Mouse (Mus musculus) embryonic facial prominence, embryonic 15.5 days (tissue): ENCODE measurements at regions not wholly inside any gene's neighbourhood (a gene's known extent, or its start where the extent isn't known, plus 50 kb on each side); places are given as distances from the start of the nearest gene placed in this dataset.

Experiments used
- ATAC-seq: fragments of 200-750 bp; cut with Nextera tagmentation; 2 replicates; pipeline ENCODE4 v1.8.0; 2017; ENCODE audit warnings: low read depth, moderate TSS enrichment; ENCODE audit not compliant: insufficient number of reproducible peaks, low FRiP score, low TSS enrichment
- H3K27ac ChIP-seq: fragments of 300-500 bp; sonication (generic); replicated peaks from 2 replicates; pipeline ENCODE4 v1.5.1; 2015; ENCODE audit warnings: mild to moderate bottlenecking, inconsistent platforms
- H3K27me3 ChIP-seq: fragments of 300-500 bp; sonication (generic); 2 replicates; pipeline ENCODE4 v1.6.1; 2015; ENCODE audit warnings: inconsistent platforms
- H3K36me3 ChIP-seq: fragments of 300-500 bp; sonication (generic); 2 replicates; pipeline ENCODE4 v1.6.1; 2015; ENCODE audit warnings: mild to moderate bottlenecking, inconsistent platforms
- H3K4me1 ChIP-seq: fragments of 300-500 bp; sonication (generic); 2 replicates; pipeline ENCODE4 v1.6.1; 2015; ENCODE audit warnings: inconsistent platforms
- H3K4me2 ChIP-seq: fragments of 300-500 bp; sonication (generic); replicated peaks from 2 replicates; pipeline ENCODE4 v1.6.1; 2015; ENCODE audit warnings: mild to moderate bottlenecking, inconsistent platforms
- H3K4me3 ChIP-seq: fragments of 300-500 bp; sonication (generic); replicated peaks from 2 replicates; pipeline ENCODE4 v1.5.1; 2015; ENCODE audit warnings: mild to moderate bottlenecking, inconsistent platforms
- H3K9ac ChIP-seq: fragments of 300-500 bp; sonication (generic); 2 replicates; pipeline ENCODE4 v1.6.1; 2015; ENCODE audit warnings: inconsistent platforms
- H3K9me3 ChIP-seq: fragments of 300-500 bp; sonication (generic); replicated peaks from 2 replicates; pipeline ENCODE4 v1.6.1; 2016; ENCODE audit warnings: inconsistent platforms
- WGBS: fragments of 180-500 bp; shearing (Covaris S2); methylation state at CpG from one replicate; pipeline ENCODE4 v1.1.7; 2015; 5-methylcytosine and 5-hydroxymethylcytosine counted together

DNA sequence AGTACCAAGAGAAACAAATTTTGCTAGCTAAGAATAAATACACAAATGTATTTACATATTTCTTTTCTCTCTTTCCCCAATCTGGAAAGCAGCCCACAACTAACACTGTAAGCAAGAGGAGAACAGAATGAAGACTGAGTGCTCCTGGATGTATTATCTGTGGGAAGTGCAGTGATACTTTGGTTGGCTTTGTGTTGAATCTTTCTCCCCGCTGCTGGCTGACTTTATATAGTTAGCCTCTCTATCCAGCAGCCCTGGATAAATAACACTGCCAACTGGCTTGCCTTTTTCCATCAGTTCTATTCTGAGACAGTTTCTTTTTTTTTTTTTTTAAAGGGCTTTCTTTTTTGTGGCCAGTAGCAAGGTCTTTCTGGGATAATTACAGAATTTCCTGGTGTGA is 366.0 kb upstream of the Frg1 start:
- Histone ChIP-seq H3K36me3 (no peaks in the 10 kb centered on the region), H3K27me3 (no peaks in the 10 kb centered on the region), H3K4me1 (no peaks in the 10 kb centered on the region), H3K4me3 (no peak overlapping the region), H3K9ac (no peak overlapping the region), H3K4me2 (no peak overlapping the region), H3K27ac (no peak overlapping the region), H3K9me3 (no peaks in the 10 kb centered on the region)
- 54% methylated on average over 1 of the region's 1 CpGs for WGBS
- no peak for ATAC-seq

DNA sequence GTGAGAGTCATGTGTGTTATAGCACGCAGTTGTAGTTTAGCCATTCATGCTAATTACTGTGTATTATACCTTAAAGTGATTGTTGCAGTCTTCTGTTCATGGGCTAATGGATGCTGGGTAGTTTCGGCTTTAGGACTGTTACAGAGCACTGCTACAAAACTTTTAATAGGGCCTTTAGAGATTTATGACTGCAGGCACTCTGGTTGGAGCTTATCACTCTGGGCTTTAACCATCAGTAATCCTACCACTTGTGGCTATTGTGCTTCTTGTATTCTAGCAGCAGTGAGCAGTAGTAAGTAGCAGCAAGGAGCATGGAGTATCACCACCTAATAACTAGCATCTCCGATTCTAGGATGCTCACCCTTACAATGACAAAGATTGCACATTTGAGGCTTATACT is 362.6 kb upstream of the Frg1 start:
- WGBS = 92% methylated on average over 3 of the region's 3 CpGs
- Histone ChIP-seq H3K36me3 (no peaks in the 10 kb centered on the region), H3K4me2 (no peak overlapping the region), H3K27ac (no peak overlapping the region), H3K9ac (no peak overlapping the region), H3K27me3 (no peaks in the 10 kb centered on the region), H3K4me1 (no peaks in the 10 kb centered on the region), H3K4me3 (no peak overlapping the region), H3K9me3 (no peaks in the 10 kb centered on the region)
- ATAC-seq = no peak

- ATAC-seq = no peak
- Histone ChIP-seq H3K4me1 (no peaks in the 10 kb centered on the region), H3K9me3 (no peaks in the 10 kb centered on the region), H3K27me3 (no peaks in the 10 kb centered on the region), H3K9ac (no peak overlapping the region), H3K4me3 (no peak overlapping the region), H3K27ac (no peak overlapping the region), H3K4me2 (no peak overlapping the region), H3K36me3 (no peaks in the 10 kb centered on the region)
- WGBS = 72% methylated on average over 4 of the region's 4 CpGs
These were observed 354.9 kb upstream of the Frg1 start for GRCm38 (mm10) chr8:41771729-41772128.

GRCm38 (mm10) chr8:41753481-41753880 is 336.6 kb upstream of the Frg1 start:
- no peak overlapping the region for H3K4me3 ChIP-seq
- H3K27ac ChIP-seq = no peak overlapping the region
- no peak for ATAC-seq
- WGBS = 80% methylated on average over 1 of the region's 1 CpGs
- H3K9ac ChIP-seq = no peak overlapping the region
- no peaks in the 10 kb centered on the region for H3K27me3 ChIP-seq
- H3K4me2 ChIP-seq = no peak overlapping the region
- no peaks in the 10 kb centered on the region for H3K4me1 ChIP-seq
- no peaks in the 10 kb centered on the region for H3K36me3 ChIP-seq
- H3K9me3 ChIP-seq = no peaks in the 10 kb centered on the region

DNA sequence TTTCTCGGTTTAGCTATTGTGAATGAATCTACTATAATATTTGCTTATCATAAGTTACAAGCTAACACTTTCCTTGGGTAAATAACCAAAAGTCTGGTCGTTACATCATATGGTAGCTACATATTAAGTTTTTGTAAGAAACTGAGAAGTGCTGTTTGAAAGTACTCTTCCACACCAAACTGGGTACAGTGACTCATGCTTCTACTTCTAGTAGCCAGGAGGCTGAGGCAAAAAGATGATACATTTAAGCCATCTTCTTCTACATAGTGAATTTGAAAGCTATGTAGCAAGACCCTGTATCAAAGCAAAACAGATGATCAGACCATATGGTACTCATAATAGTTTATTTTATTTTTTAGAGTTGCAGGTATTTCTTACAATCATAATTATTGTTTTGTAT is 335.8 kb upstream of the Frg1 start:
- Histone ChIP-seq H3K4me1 (no peaks in the 10 kb centered on the region), H3K4me2 (no peak overlapping the region), H3K27ac (no peak overlapping the region), H3K9ac (no peak overlapping the region), H3K9me3 (no peaks in the 10 kb centered on the region), H3K4me3 (no peak overlapping the region), H3K36me3 (no peaks in the 10 kb centered on the region), H3K27me3 (no peaks in the 10 kb centered on the region)
- WGBS = 85% methylated on average over 2 of the region's 2 CpGs
- no peak for ATAC-seq

- ATAC-seq = no peak
- Histone ChIP-seq H3K9me3 (no peaks in the 10 kb centered on the region), H3K4me1 (no peaks in the 10 kb centered on the region), H3K9ac (no peak overlapping the region), H3K27me3 (no peaks in the 10 kb centered on the region), H3K36me3 (no peaks in the 10 kb centered on the region), H3K27ac (no peak overlapping the region), H3K4me2 (no peak overlapping the region), H3K4me3 (no peak overlapping the region)
- 89% methylated on average over 6 of the region's 6 CpGs for WGBS
These were observed 330.1 kb upstream of the Frg1 start for GRCm38 (mm10) chr8:41747024-41747423.

- Histone ChIP-seq H3K9ac (no peak overlapping the region), H3K4me1 (no peaks in the 10 kb centered on the region), H3K27me3 (no peaks in the 10 kb centered on the region), H3K27ac (no peak overlapping the region), H3K36me3 (no peaks in the 10 kb centered on the region), H3K4me3 (no peak overlapping the region), H3K9me3 (no peaks in the 10 kb centered on the region), H3K4me2 (no peak overlapping the region)
- ATAC-seq = no peak
- 69% methylated on average over 11 of the region's 11 CpGs for WGBS
These were observed 326.2 kb upstream of the Frg1 start for GRCm38 (mm10) chr8:41742796-41743670.

- no peak for ATAC-seq
- H3K36me3 ChIP-seq = no peaks in the 10 kb centered on the region
- H3K4me3 ChIP-seq = no peak overlapping the region
- no peaks in the 10 kb centered on the region for H3K27me3 ChIP-seq
- H3K4me2 ChIP-seq = no peak overlapping the region
- no peaks in the 10 kb centered on the region for H3K9me3 ChIP-seq
- no peak overlapping the region for H3K27ac ChIP-seq
- H3K4me1 ChIP-seq = peaks cover 5% of the 10 kb centered on the region
- no peak overlapping the region for H3K9ac ChIP-seq
- whole genome bisulfite sequencing = 87% methylated on average over 3 of the region's 3 CpGs
These were observed 300.1 kb upstream of the Frg1 start for GRCm38 (mm10) chr8:41717002-41717401.

DNA sequence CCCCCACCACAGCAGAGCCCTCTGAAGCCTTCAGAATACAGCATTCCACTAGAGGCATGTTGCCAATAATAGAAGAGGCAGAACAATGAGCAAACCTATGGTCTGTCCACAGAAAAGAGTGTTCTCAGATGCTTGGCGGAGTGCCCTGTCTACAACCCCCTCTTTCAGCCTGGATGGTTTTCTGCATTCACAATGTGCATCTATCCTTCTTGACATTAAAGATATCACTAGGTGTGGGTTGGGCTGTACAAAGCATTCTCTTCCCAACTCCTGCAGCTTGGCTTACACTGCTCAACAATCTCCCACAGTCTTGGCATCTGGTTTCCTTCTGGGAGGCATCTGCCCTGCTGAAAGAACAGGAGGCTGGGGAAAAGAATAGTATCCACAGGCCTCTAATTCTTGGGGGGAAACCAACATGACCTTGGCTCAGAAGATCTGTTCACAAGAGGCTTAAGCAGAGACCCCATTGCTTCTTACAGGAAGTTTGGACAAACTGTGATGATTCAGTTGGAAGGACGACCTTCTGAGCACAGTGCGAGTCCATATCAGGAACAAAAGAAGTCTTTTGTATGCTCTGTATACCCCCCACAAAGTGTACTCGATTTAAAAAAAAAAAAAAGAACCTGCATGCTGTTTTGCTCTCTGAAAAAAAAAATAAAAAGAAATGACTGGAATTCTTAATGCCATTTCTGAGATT is 296.9 kb upstream of the Frg1 start:
- WGBS = 46% methylated on average over 4 of the region's 4 CpGs
- no peak overlapping the region for H3K4me2 ChIP-seq
- no peak overlapping the region for H3K9ac ChIP-seq
- no peaks in the 10 kb centered on the region for H3K36me3 ChIP-seq
- no peaks in the 10 kb centered on the region for H3K9me3 ChIP-seq
- no peaks in the 10 kb centered on the region for H3K27me3 ChIP-seq
- H3K27ac ChIP-seq = no peak overlapping the region; the same call in 1 of the 2 replicates
- H3K4me3 ChIP-seq = no peak overlapping the region
- peaks cover 5% of the 10 kb centered on the region for H3K4me1 ChIP-seq
- ATAC-seq = peak; percentile 82; the same call in 1 of the 2 replicates

GRCm38 (mm10) chr8:41703927-41704924 is 287.4 kb upstream of the Frg1 start:
- ATAC-seq = no peak
- WGBS = 49% methylated on average over 9 of the region's 9 CpGs
- Histone ChIP-seq H3K4me3 (no peak overlapping the region), H3K4me2 (no peak overlapping the region), H3K36me3 (no peaks in the 10 kb centered on the region), H3K27ac (no peak overlapping the region), H3K9ac (no peak overlapping the region), H3K4me1 (no peaks in the 10 kb centered on the region), H3K9me3 (no peaks in the 10 kb centered on the region), H3K27me3 (no peaks in the 10 kb centered on the region)
